Mouse (Mus musculus): ENCODE data around the gene Cma2.
"Not testable (repeated sequence)": the region's sequence is repeated elsewhere in the genome, so short reads cannot be mapped to it uniquely, and the experiment has no call there.

Cma2 gene

GRCm38 (mm10) chr14:55950346-55951030 is at the start of gene Cma2:
Gene Cma2 (plus strand): TSS chr14:55950980.
- no peak for DNase-seq (ENCODE audit: extremely low spot score, low read depth, low spot score)

DNA sequence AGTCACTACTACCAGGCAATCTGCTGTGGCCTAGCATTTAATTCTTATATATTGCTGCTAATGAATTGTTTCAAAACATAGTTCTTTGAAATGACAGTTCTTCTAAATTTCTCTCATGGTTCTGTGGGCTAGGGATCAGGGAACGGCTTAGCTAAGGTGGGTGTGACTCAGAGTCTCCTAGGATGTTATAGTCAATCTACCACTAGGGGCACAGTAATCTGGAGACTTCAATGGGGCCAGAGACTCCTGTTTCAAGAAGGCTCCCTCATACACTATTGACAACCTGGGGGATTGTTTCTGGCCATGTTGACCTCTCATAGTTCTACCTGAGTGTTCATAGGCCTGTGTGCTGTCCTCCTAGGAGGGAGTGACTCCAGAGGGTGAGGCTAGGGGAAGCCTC is 45.3 kb upstream of the Cma2 start:
- no peak for DNase-seq (ENCODE audit: extremely low spot score, low read depth, low spot score)

- DNase-seq (ENCODE audit: extremely low spot score, low read depth, low spot score): no peak
Measured at GRCm38 (mm10) chr14:55913406-55913805, 37.4 kb upstream of the Cma2 start.

DNA sequence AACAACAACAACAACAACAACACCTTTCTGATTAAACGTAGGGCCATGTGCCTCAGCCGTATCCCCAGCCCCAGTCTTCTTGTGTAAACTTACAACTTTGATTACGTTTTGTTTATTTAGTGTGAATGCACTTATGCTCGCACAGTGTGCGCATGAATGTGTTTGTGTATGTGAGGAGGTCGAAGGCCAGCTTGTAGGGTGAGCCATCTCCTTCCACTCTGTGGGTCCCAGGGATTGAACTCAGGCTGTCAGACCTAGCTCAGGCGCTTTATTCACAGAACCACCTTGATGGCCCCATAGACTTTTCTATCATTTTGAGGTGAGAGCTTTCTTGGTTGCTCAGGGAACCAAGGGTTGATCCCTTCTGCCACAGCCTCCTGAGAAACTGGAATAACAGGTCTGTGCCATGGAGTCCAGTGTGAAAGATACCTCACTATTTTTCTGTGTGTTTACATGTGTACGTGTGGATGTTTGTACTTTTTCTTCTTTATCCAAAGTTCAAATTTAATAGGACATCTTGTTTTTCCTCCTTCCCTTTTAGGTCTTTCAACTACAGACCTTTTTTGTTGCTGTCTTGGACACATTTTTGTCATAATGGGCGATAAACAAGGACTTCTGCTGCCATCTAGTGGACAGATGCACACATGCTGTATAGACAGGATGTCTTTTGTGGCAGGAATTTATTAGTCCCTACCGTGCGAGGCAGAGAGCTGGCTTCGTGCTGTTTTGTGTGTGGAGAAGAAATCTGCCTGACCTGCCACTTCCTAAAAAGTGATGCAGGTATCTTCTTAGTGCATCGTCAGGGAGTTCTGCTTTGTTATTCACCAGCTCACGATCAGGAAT is 32.3 kb upstream of the Cma2 start:
- DNase-seq (ENCODE audit: extremely low spot score, low read depth, low spot score): peak; percentile 99

- DNase-seq (ENCODE audit: extremely low spot score, low read depth, low spot score): no peak
Measured at GRCm38 (mm10) chr14:55922475-55923232, 28.1 kb upstream of the Cma2 start.

- DNase-seq (ENCODE audit: extremely low spot score, low read depth, low spot score): no peak
Measured at GRCm38 (mm10) chr14:55926847-55927246, 23.9 kb upstream of the Cma2 start.

DNA sequence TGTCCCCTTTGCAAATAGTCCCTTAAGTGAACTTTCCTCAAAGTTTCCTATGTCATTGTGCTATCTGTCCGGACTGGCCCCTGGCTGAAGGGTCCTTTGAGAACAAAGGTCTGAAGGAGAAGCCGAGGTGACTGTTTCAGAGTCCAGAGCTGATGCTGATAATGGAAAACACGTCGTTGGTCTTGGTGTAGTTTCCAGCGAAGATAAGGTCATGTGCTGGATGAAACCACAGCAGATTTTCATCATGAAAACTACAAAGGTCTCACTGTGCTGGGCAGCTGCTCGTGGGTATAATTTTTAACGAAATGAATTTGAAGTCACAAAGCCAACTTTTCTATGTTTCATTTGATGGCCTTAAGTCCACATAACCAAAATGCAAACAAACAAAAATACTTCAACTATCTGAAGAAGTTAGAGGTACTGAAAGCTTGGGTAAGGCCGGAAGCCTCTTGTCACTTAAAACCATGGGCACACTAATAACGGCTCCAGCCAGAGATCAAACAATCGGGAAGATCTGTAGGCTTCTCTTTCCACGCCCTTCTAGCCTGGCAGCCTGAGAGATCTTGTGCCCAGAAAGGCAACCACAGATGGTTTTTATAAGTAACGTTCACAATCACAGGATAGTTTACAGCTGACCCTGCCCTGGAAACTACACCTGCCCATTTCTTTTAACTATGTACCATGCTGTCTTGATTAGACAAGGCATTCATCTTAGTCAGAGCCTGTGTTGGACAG is 21.4 kb upstream of the Cma2 start:
- DNase-seq (ENCODE audit: extremely low spot score, low read depth, low spot score): no peak

GRCm38 (mm10) chr14:55933586-55933985 is 17.2 kb upstream of the Cma2 start:
- no peak for DNase-seq (ENCODE audit: extremely low spot score, low read depth, low spot score)

GRCm38 (mm10) chr14:55940070-55940800 is 10.5 kb upstream of the Cma2 start:
- no peak for DNase-seq (ENCODE audit: extremely low spot score, low read depth, low spot score)

DNA sequence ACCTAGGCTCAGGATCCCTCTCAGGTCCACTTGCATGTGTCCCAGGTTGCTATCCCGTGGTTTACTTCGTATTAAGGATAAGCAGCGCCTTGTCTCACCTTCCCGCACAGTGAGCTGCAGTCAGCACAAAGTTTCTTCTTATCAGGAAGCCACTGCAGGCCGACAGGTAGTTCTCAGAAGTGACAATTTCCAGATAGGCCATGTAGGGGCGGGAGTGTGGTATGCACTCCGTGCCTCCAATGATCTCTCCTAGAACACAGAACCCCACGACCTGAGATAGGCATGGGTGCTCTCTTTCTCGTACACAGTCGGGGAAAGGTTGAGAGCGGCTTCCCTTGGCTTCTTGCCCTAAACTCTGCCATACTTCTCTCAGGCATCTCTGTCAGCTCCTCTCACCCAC is 7.2 kb upstream of the Cma2 start:
- no peak for DNase-seq (ENCODE audit: extremely low spot score, low read depth, low spot score)

DNA sequence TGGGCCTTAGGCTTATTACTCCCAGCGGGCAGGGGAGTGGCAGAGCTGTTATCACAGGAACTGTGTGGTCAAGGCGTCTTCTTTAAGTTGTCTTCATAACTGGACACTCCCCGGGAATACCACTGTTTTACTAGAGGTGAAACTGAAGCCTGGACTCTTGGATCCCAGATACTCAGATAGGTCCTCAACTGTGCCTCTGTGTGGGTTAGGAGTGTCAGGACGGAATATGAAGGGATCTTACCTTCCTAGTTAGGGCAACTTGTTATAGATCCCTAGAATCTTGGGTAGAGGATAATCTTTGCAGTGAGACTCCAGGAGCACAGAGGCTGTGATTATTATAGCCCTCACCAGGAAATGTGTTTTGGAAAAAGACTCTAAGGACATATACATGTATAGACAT is 6.2 kb upstream of the Cma2 start, which contains the start of gene Cma1:
Cma1 (minus strand) TSS at position 101 of the 400 bp plus-strand sequence.
- no peak for DNase-seq (ENCODE audit: extremely low spot score, low read depth, low spot score)

GRCm38 (mm10) chr14:55946269-55946969 is 4.4 kb upstream of the Cma2 start:
- DNase-seq (ENCODE audit: extremely low spot score, low read depth, low spot score): no peak

GRCm38 (mm10) chr14:55963263-55963662 is 12.5 kb downstream of the Cma2 start:
- DNase-seq (ENCODE audit: extremely low spot score, low read depth, low spot score): peak; percentile 31

- not testable (repeated sequence) for DNase-seq (ENCODE audit: extremely low spot score, low read depth, low spot score)
Measured at GRCm38 (mm10) chr14:55963900-55964299, 13.1 kb downstream of the Cma2 start.

GRCm38 (mm10) chr14:55987464-55987863 is 36.7 kb downstream of the Cma2 start:
- DNase-seq (ENCODE audit: extremely low spot score, low read depth, low spot score): not testable (repeated sequence)

DNA sequence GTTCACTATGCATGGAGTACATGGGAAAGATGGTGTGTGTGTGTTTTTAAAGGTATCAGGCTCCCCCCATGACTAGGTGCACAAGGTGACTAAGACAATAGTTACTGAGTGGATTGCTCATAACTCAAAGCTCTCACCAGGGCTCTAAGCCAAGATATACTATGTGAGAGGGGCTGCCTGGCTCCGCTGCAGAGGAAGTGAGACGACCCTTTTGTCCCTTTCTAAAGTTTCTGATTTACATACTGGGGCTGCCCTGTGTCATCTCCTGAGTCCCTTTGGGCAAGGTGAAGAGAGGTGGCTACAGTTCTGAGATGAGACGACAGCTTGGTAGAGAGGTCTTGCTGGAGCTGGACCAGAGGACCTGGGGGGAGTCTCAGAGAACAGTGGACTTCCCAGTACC is 62.4 kb downstream of the Cma2 start:
- no peak for DNase-seq (ENCODE audit: extremely low spot score, low read depth, low spot score)

DNA sequence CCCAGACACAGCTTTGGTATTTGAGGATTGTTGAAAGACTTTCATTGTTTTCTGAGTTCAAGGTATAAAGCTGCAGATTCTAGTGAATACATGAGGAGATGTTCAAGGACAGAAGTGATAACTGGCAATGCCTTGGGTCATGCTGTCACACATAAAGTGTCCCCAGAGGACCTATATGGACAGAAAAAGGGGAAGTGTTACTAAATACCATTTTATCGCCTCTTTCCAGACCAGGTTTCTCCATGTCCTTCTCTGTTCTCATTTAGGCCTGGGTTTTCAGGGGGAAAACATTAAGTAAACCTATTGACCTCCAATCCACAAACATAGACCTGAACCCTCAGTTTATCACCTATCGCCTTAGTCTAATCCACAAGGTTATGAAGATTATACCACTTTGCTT is 63.1 kb downstream of the Cma2 start:
- DNase-seq (ENCODE audit: extremely low spot score, low read depth, low spot score): no peak

GRCm38 (mm10) chr14:56017671-56018070 is 66.9 kb downstream of the Cma2 start, which contains the start of gene Mcpt1:
Gene Mcpt1 (plus strand): TSS chr14:56017971.
- DNase-seq (ENCODE audit: extremely low spot score, low read depth, low spot score): not testable (repeated sequence)

GRCm38 (mm10) chr14:56019446-56019845 is 68.7 kb downstream of the Cma2 start:
- DNase-seq (ENCODE audit: extremely low spot score, low read depth, low spot score): no peak

Data from hindlimb bud, embryonic 11.5 days (tissue).